Mouse (Mus musculus) splenic B cell, adult 2 months (primary cell): Measurements from ENCODE around the gene Tmem30a.

Experiments
- DNase-seq: peaks from one replicate; pipeline ENCODE4 v3.0.0-alpha.2; 2011; ENCODE audit warnings: low read depth, low spot score
- H3K27me3 ChIP-seq: 2 replicates; pipeline ENCODE4 v1.6.1; 2012; ENCODE audit warnings: mild to moderate bottlenecking, low read length, moderate library complexity, mixed read lengths; ENCODE audit not compliant: control insufficient read depth, poor library complexity, insufficient read depth, severe bottlenecking
- H3K36me3 ChIP-seq: 2 replicates; pipeline ENCODE4 v1.6.1; 2012; ENCODE audit warnings: mild to moderate bottlenecking, low read length, moderate library complexity, mixed read lengths; ENCODE audit not compliant: control insufficient read depth, poor library complexity, insufficient read depth, severe bottlenecking

Tmem30a gene

GRCm38 (mm10) chr9:79792841-79793835, at the start of gene Tmem30a:
TSS of gene Tmem30a (minus strand) at chr9:79793507.
- DNase-seq: peak; percentile 96
- H3K36me3 ChIP-seq: no peaks in the 10 kb centered on the region
- H3K27me3 ChIP-seq: no peaks in the 10 kb centered on the region

GRCm38 (mm10) chr9:79842615-79843014, 49.3 kb upstream of the Tmem30a start:
- Histone ChIP-seq H3K27me3 (no peaks in the 10 kb centered on the region), H3K36me3 (no peaks in the 10 kb centered on the region)
- no peak for DNase-seq

- Histone ChIP-seq H3K36me3 (no peaks in the 10 kb centered on the region), H3K27me3 (no peaks in the 10 kb centered on the region)
- no peak for DNase-seq
Observed at GRCm38 (mm10) chr9:79842028-79842427, 48.7 kb upstream of the Tmem30a start.

DNA sequence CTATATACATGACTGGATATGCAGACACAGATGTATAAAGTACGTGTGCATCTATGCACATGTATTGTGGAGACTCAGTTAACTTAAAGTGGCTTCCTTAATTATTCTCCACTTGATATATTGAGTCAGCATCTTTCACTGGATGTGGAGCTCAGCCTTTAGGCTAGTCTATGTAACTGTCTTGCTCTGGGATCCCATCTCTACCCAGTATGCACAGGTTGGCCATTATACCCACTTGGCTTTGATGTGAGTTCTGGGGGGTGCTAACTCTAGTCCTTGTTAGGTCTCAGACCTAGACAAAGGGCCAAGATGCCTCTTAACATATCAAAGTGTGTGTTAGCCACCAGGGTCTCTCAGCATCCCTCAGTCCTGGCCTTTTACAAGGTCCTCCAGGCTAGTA, 38.0 kb upstream of the Tmem30a start:
- Histone ChIP-seq H3K27me3 (no peaks in the 10 kb centered on the region; the same call in 1 of the 2 replicates), H3K36me3 (no peaks in the 10 kb centered on the region)
- DNase-seq: no peak

DNA sequence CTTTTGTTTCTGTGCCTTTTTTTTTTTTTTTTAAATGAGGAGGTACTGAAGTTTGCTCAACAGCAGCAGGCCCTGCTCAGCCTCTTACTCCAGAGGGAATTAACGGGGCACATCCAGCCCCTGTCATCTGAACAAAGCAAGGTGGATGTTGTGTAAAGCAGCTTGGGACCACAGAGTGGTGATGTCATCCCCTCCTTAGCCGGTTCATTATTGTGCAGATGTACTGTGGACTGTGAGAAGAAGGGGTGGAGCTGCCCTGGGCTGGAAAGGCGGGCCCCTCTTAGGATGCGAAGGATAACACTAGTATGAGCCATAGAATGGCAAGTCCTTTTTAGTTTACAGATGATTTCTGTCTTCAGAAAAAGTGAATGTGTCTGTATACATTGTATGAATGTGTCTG, 37.6 kb upstream of the Tmem30a start:
- no peak for DNase-seq
- Histone ChIP-seq H3K36me3 (no peaks in the 10 kb centered on the region), H3K27me3 (no peaks in the 10 kb centered on the region)

DNA sequence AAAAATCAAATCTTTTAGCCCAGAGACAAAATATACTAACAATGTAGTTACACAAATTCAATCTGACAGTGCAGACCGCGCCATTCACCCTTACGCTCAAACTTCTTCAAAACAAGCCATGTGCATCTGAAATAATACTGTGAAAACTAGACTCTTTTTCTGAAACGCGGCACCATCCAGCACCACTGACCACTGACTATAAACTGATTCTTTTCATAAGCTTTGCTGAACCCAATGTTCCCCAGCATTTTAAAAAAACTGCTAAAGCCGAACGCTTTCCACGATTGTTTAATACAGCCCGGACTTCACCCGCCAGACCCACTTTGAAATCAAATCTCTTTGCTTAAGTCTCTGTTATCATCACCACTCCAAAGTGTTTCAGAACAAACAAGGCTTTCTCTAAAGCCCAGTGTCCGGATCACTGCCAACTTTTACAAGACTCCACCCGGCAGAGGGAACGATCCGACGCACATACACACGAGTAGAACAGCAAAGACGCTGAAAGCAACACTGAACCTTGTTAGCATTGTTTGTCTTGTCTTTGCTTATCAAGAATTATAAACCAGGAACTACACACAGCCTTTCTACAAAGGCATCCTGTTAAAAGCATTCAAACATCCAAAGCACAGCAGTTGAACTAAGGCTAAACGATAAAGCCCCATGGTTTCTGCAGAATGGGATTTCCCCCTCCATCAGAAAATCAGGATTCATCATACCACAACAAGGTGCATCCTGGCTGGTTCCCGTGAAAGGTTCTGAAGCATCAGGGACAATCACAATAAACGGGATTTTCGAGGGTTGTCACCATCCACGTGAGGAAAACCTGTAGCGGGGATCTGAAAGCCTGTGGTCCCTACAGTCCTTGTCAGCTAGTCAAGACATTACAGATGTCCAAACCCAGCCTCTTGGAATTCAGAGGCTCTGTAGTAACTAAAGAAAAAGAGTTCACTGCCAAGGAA, 36.8 kb upstream of the Tmem30a start:
- Histone ChIP-seq H3K27me3 (no peaks in the 10 kb centered on the region), H3K36me3 (no peaks in the 10 kb centered on the region)
- no peak for DNase-seq

- no peaks in the 10 kb centered on the region for H3K36me3 ChIP-seq
- H3K27me3 ChIP-seq: no peaks in the 10 kb centered on the region
Observed at GRCm38 (mm10) chr9:79827072-79827471, 33.8 kb upstream of the Tmem30a start.

DNA sequence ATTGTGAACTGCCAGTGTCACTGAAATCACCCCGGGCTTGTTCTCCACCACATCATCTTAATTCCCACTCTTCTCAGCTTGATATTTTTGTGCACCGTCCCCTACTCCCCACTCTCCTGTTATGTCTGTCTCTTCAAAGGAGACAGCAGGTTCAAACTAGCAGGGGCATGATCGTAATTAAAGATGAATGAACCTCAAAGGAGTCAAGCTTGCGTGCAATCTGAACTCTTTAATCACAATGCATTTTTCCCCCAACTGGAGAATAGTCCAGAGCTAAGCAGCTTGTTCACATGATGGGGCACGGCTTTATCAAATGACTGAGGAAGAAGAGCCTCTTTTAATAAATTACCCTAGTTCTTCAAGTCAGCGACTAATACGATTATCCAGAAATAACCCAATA, 32.2 kb upstream of the Tmem30a start:
- Histone ChIP-seq H3K36me3 (no peaks in the 10 kb centered on the region), H3K27me3 (no peaks in the 10 kb centered on the region)
- DNase-seq: no peak

More at GRCm38 (mm10) chr9:79827072-79827471, 33.8 kb upstream of the Tmem30a start:
- DNase-seq: no peak

- DNase-seq: no peak
- no peaks in the 10 kb centered on the region for H3K36me3 ChIP-seq
- no peaks in the 10 kb centered on the region; the same call in 1 of the 2 replicates for H3K27me3 ChIP-seq
Observed at GRCm38 (mm10) chr9:79823856-79824255, 30.5 kb upstream of the Tmem30a start.

DNA sequence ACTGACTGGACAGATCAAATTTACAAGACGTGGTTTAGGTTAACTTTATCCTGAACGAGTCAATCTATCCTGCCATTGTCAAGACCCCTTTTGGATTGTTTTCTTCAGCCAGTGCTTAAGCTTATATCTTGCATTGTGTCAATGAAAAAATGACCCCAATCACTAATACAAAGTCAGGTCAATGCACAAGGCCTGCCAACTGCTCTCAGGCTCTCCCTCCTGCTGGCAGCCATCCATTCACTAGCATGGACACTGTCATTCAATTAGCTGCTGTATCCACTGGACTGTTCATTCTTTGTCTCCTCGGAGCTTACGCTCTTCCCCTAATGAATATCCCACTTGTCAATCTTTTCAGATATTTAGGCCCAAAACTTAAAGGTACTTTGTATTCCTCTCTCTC, 30.1 kb upstream of the Tmem30a start:
- Histone ChIP-seq H3K36me3 (no peaks in the 10 kb centered on the region), H3K27me3 (no peaks in the 10 kb centered on the region; the same call in 1 of the 2 replicates)
- DNase-seq: no peak

- Histone ChIP-seq H3K27me3 (no peaks in the 10 kb centered on the region; the same call in 1 of the 2 replicates), H3K36me3 (no peaks in the 10 kb centered on the region)
- peak; percentile 9 for DNase-seq
Observed at GRCm38 (mm10) chr9:79816464-79816863, 23.2 kb upstream of the Tmem30a start.

DNA sequence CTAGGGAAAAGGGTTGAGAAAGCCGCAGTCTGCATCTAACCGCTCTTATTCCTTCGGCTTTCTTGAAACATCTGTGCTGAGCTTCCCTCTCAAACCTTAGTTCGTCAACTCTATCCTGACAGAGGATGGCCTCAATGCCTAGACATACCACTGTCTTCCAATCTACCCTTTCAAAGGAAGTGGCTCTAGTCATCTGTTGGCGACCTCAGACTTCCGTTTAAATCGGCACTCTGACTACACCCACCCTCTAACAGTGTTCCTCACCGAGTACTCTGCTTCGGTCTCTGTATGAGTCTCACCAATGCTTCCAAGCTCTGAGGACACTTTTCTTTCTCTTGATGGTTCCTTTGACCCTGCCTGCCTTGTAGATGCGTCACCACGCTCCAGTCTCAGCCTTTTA, 22.7 kb upstream of the Tmem30a start:
- Histone ChIP-seq H3K36me3 (no peaks in the 10 kb centered on the region), H3K27me3 (no peaks in the 10 kb centered on the region; the same call in 1 of the 2 replicates)
- no peak for DNase-seq

DNA sequence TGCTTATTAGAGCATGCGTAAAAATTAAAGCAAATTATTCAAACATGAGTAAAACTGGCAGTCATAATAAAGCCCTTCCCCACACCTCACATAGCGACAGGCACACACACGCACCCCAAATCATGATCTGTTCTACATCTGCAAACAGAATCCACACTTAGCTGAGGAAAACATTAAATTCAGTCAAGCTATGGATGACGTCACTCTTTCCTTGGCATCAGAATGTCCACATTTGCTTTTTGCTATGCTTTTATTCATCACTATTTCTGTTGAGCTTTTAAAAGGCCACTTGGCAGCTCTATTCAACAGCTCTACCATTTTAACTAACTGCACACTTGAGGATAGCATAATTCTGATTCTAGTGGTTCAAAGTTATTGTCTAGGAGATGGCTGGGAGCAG, 21.3 kb upstream of the Tmem30a start:
- H3K27me3 ChIP-seq: no peaks in the 10 kb centered on the region; the same call in 1 of the 2 replicates
- no peak for DNase-seq
- no peaks in the 10 kb centered on the region for H3K36me3 ChIP-seq

DNA sequence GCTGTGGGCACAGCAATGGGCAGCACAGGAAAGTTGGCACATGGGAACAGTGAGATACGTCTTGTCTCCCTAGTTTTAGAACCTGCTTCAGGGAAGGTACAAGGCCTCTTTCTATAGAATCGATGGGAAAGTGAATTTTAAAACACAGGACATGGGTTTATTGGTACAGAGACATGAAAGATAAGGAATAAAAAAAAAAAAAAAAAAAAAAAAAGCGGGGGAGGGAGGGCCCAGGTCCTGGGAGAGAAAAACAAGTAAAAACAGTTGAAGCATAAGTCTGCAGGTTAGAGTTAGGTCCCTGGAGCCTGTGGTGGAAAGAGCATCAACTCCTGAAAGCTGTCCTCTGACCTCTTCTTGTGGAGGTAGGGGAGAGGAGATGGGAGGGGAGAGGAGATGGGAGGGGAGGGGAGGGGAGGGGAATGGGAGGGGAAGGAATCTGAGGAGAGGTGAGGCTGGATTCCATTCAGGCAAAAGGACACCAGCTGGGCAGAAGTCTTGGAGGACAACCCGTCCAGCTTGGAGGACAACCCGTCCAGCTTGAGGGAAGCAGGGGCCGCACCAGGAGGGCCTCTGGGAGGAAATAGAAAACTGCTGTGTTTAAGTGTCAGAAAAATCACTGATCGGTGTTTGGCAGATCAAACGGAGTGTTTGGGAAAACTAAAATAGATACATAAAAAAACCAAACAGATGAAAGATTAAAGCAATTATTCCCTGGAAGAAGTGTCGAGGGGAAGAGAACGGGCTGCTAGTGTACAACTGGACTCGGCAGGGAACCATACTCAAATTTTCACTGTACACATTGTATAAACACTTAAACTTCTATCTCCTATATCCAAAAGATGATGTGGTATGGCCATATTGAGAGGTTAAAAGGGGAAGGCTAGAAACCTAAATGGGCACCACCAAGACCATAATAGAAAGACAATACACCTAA, 17.9 kb upstream of the Tmem30a start:
- no peak for DNase-seq
- H3K27me3 ChIP-seq: no peaks in the 10 kb centered on the region

More for the DNA sequence above, 17.9 kb upstream of the Tmem30a start:
- no peaks in the 10 kb centered on the region for H3K36me3 ChIP-seq
